Mouse (Mus musculus): Measurements from ENCODE around the gene Slc3a1.
A peak's percentile ranks its signal among the peaks of the same experiment; 100 is the strongest.

Gene Slc3a1

GRCm38 (mm10) chr17:85089621-85090020, 61.4 kb downstream of the Slc3a1 start:
- peak; percentile 54 for DNase-seq (ENCODE audit: inconsistent ontology term)

DNA sequence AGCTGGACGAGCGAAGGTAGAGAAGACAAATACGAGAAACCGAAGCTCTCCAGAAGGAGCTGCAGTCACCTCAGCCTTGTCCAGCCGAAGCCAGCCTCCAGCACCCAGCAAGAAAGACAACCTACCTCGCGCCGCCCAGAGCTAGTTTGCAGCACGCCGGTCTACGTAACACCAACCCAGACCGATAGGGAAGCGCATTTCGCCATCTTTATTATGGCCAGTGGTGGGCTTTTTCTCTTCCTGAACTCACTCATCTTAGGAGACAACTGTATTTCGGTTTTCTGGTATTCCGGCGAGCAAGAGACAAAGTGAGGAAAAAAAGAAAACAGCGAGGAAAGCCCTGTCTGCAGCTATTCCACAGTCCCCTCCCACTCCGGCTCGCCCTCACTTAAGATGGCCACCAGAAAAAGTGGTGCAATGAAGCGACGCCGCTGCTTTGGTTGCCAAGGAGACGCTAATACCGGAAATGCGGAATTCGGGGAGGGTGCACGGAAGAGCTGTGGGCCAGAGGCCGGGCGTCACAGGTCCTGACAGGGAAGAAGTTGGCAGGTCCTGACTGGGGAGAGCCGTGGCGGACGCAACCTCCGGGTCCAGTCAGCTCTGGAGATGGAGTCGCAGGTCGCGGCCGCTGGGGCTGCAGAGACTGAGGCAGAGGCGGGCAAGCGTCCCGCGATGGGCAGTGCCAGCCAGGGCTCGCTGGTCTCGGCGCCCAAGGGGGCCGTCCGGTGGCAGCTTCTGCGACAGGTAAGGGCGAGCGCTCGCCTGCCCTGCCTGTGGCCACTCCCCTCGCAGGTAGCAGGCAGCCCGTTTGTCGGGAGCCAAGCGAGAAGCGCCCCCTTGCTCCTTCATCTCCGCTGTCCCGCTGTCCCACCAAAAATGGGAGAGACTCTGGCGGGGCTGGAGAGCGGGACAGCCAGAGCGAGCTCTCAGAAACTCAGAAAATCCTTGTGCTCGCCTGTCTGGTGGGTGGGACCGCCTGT, 62.2 kb downstream of the Slc3a1 start, which contains the start of the genes Prepl and Camkmt:
Prepl (minus strand) TSS at position 122 of the 980 bp plus-strand sequence.
Camkmt (plus strand) TSS at position 433 of the 980 bp plus-strand sequence.
- DNase-seq (ENCODE audit: inconsistent ontology term) = peak; percentile 97

DNA sequence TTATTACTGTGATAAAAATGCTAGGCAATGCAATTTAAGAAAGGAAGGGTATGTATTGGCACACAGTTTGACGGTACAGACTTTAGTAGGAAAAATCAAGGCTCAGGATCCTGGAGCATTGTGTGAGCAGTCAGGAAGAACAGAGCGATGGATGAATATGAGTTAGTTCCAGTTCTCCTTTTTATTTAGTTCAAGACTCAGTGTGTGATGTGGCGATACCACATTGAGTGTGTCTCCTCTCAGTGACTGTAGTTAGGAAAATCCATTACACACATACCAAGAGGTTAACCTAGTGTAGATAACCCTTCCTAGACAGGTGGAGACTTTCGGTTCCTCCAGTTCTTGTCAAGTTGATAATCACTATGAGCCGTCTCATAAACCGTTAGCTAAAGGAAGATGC, 63.6 kb downstream of the Slc3a1 start:
- DNase-seq (ENCODE audit: inconsistent ontology term) = no peak

GRCm38 (mm10) chr17:85096396-85096795, 68.2 kb downstream of the Slc3a1 start:
- no peak for DNase-seq (ENCODE audit: inconsistent ontology term)

- peak; percentile 6 for DNase-seq (ENCODE audit: inconsistent ontology term)
These were observed 70.6 kb downstream of the Slc3a1 start for GRCm38 (mm10) chr17:85098677-85099323.

GRCm38 (mm10) chr17:85100232-85100631, 72.1 kb downstream of the Slc3a1 start:
- DNase-seq (ENCODE audit: inconsistent ontology term) = no peak

DNA sequence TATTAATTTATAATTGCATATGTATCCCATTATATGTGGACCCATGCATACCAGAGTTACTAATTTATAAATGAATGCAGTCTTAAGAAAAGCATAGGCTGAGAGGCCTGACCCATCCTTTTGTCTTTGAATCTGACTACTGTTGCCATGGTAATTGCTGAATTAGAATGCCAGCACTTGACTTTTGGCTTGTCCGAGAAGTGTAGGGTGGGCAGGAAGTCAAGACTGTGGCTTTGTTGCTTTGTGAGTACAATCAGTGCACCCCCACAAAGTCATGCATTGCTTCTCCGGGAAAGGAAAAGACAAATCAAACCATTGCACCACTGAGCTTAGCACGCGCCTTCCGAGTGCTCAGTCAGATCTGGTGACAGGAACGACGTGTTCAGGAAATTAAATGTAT, 73.6 kb downstream of the Slc3a1 start:
- no peak for DNase-seq (ENCODE audit: inconsistent ontology term)

- no peak for DNase-seq (ENCODE audit: inconsistent ontology term)
These were observed 75.1 kb downstream of the Slc3a1 start for GRCm38 (mm10) chr17:85103310-85103709.

- no peak for DNase-seq (ENCODE audit: inconsistent ontology term)
These were observed 82.5 kb downstream of the Slc3a1 start for GRCm38 (mm10) chr17:85110640-85111039.

GRCm38 (mm10) chr17:85113441-85113840, 85.3 kb downstream of the Slc3a1 start:
- no peak for DNase-seq (ENCODE audit: inconsistent ontology term)

All from Muller cell, postnatal 12 days (primary cell).